Mouse (Mus musculus) heart, embryonic 13.5 days (tissue): ENCODE data around the gene Sash3. TPM values are rescaled to one million over a fixed set of nuclear protein-coding genes. Genes with fewer than 3 reads are reported as not detected.

Experiments used
- ATAC-seq: fragments of 200-750 bp; cut with Nextera tagmentation; 2 replicates; pipeline ENCODE4 v1.8.0; 2017; ENCODE audit warnings: moderate TSS enrichment; ENCODE audit not compliant: insufficient number of reproducible peaks, low FRiP score, low TSS enrichment; ENCODE audit errors: extremely low read depth
- H3K27ac ChIP-seq: fragments of 300-500 bp; sonication (generic); replicated peaks from 2 replicates; pipeline ENCODE4 v1.5.1; 2015; ENCODE audit warnings: moderate library complexity, mild to moderate bottlenecking, inconsistent platforms
- H3K27me3 ChIP-seq: fragments of 300-500 bp; sonication (generic); replicated peaks from 2 replicates; pipeline ENCODE4 v1.6.1; 2015; ENCODE audit warnings: mild to moderate bottlenecking, inconsistent platforms
- H3K36me3 ChIP-seq: fragments of 300-500 bp; sonication (generic); 2 replicates; pipeline ENCODE4 v1.6.1; 2015; ENCODE audit warnings: mild to moderate bottlenecking, inconsistent platforms
- H3K4me1 ChIP-seq: fragments of 300-500 bp; sonication (generic); 2 replicates; pipeline ENCODE4 v1.6.1; 2015; ENCODE audit warnings: inconsistent platforms
- H3K4me2 ChIP-seq: fragments of 300-500 bp; sonication (generic); 2 replicates; pipeline ENCODE4 v1.6.1; 2015; ENCODE audit warnings: inconsistent platforms, mild to moderate bottlenecking, moderate library complexity
- H3K4me3 ChIP-seq: fragments of 300-500 bp; sonication (generic); 2 replicates; pipeline ENCODE4 v1.5.1; 2015; ENCODE audit warnings: moderate library complexity, mild to moderate bottlenecking, inconsistent platforms
- H3K9ac ChIP-seq: fragments of 300-500 bp; sonication (generic); 2 replicates; pipeline ENCODE4 v1.6.1; 2015; ENCODE audit warnings: inconsistent platforms, mild to moderate bottlenecking, moderate library complexity
- H3K9me3 ChIP-seq: fragments of 300-500 bp; sonication (generic); 2 replicates; pipeline ENCODE4 v1.6.1; 2016; ENCODE audit warnings: inconsistent platforms
- WGBS: fragments of 180-500 bp; shearing (Covaris S2); methylation state at CpG from one replicate; pipeline ENCODE4 v1.1.7; 2015; ENCODE audit warnings: mixed read lengths; 5-methylcytosine and 5-hydroxymethylcytosine counted together
- polyA plus RNA-seq: library from polyadenylated mRNA; unstranded; fragments of >200 nt; fragmentation: Nextera tagmentation; extraction: Ambion mirVana; gene quantifications from 2 replicates; pipeline ENCODE4 v1.2.1, GENCODE M21; 2015

Gene Sash3
- polyA plus RNA-seq, 1 experiment from 2014 or later: 2.0 TPM

GRCm38 (mm10) chrX:48181844-48182243 lies 35.6 kb downstream of the Sash3 start:
- H3K4me1 ChIP-seq: no peaks in the 10 kb centered on the region
- H3K27ac ChIP-seq: no peak overlapping the region
- WGBS: 40% methylated on average over 6 of the region's 6 CpGs
- no peak overlapping the region for H3K4me2 ChIP-seq
- no peak overlapping the region for H3K9ac ChIP-seq
- H3K4me3 ChIP-seq: no peak overlapping the region
- H3K9me3 ChIP-seq: no peaks in the 10 kb centered on the region
- peaks cover 9% of the 10 kb centered on the region; the same call in 1 of the 2 replicates for H3K36me3 ChIP-seq
- ATAC-seq: no peak
- H3K27me3 ChIP-seq: peaks cover 3% of the 10 kb centered on the region; the same call in 1 of the 2 replicates

GRCm38 (mm10) chrX:48184703-48185102 lies 38.5 kb downstream of the Sash3 start:
- Histone ChIP-seq H3K27me3 (peaks cover 3% of the 10 kb centered on the region; the same call in 1 of the 2 replicates), H3K9ac (no peak overlapping the region), H3K36me3 (peaks cover 6% of the 10 kb centered on the region; the same call in 1 of the 2 replicates), H3K4me1 (no peaks in the 10 kb centered on the region), H3K4me2 (no peak overlapping the region), H3K9me3 (no peaks in the 10 kb centered on the region), H3K4me3 (no peak overlapping the region), H3K27ac (no peak overlapping the region)
- no peak for ATAC-seq
- 75% methylated on average over 3 of the region's 3 CpGs for WGBS

DNA sequence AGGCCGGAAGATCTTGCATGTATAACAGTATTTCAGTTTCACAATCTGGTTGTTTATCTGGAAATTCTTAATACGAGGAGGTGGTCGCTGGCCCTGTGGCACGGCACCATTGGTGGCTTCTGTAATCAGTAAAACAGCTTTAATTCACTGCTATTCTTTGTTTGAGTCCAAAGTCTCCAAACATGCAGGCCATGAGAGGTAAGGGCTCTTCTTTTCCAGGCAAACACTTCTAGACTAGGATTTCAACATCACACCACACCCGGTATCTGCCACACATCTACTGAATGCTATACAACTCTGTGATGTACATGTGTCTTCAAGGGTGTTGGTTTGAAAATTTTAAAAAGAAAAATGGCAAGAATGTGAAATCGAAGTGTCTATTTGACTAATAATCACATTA lies 45.0 kb downstream of the Sash3 start:
- H3K36me3 ChIP-seq: peaks cover 18% of the 10 kb centered on the region
- no peak overlapping the region for H3K4me3 ChIP-seq
- no peak overlapping the region for H3K27ac ChIP-seq
- H3K4me1 ChIP-seq: peaks cover 9% of the 10 kb centered on the region; the same call in 1 of the 2 replicates
- H3K4me2 ChIP-seq: no peak overlapping the region
- H3K9ac ChIP-seq: no peak overlapping the region
- no peaks in the 10 kb centered on the region for H3K27me3 ChIP-seq
- no peak for ATAC-seq
- H3K9me3 ChIP-seq: no peaks in the 10 kb centered on the region
- 90% methylated on average over 6 of the region's 6 CpGs for WGBS

DNA sequence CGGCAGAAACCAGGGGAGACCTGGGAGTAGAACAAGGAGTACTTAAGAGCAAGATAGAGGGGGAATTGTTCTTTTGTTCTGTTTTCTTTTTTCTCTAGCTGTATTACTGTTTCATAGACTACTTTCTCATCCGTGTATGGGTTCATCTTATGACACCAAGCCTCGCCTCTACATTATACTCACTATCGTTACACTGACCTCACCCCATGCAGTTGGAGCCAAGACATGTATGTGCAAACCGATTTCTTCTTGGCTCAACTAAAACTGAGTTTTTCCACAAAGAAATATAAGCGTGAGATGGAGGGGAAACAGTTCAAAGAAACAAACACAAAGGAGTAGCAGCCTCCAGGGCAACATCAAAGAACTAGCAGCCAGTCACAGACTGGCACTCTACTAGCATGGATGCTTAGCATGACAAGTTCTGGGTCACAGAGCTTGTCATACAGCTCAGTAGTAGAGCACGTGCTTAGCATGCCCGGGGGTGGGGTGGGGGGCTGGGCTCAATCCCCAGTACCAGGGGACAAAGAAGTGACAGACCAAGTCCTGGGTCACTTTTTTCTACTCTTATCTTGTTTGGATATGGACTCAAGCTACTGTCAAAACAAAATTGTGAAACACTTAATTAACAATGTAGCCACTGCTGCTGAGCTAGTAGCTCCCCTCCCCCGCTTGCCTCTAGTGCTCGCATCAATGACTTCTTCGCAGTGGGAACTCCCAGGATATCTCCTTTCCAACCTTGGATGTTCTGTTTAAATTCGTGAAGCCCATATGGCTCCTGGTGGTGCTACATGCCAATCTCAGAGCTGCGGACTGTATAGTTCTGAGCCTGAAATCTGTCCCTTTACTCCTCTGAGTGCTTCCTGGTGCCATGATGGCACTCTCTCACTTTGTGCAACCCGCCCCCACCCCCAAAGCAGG lies 47.3 kb downstream of the Sash3 start:
- Histone ChIP-seq H3K4me2 (no peak overlapping the region), H3K4me1 (peaks cover 9% of the 10 kb centered on the region; the same call in 1 of the 2 replicates), H3K4me3 (no peak overlapping the region), H3K36me3 (peaks cover 18% of the 10 kb centered on the region), H3K27ac (no peak overlapping the region), H3K27me3 (no peaks in the 10 kb centered on the region; the same call in 1 of the 2 replicates), H3K9ac (no peak overlapping the region), H3K9me3 (no peaks in the 10 kb centered on the region)
- 58% methylated on average over 14 of the region's 14 CpGs for WGBS
- no peak for ATAC-seq

- no peak overlapping the region for H3K4me2 ChIP-seq
- H3K9me3 ChIP-seq: no peaks in the 10 kb centered on the region
- H3K4me3 ChIP-seq: no peak overlapping the region
- no peaks in the 10 kb centered on the region; the same call in 1 of the 2 replicates for H3K27me3 ChIP-seq
- H3K27ac ChIP-seq: no peak overlapping the region
- no peak for ATAC-seq
- no peak overlapping the region for H3K9ac ChIP-seq
- WGBS: 78% methylated on average over 3 of the region's 3 CpGs
- peaks cover 6% of the 10 kb centered on the region; the same call in 1 of the 2 replicates for H3K36me3 ChIP-seq
- peaks cover 17% of the 10 kb centered on the region for H3K4me1 ChIP-seq
These were observed 51.6 kb downstream of the Sash3 start for GRCm38 (mm10) chrX:48197856-48198255.

- Histone ChIP-seq H3K9me3 (no peaks in the 10 kb centered on the region), H3K4me1 (peaks cover 11% of the 10 kb centered on the region), H3K9ac (no peak overlapping the region), H3K27me3 (no peaks in the 10 kb centered on the region; the same call in 1 of the 2 replicates), H3K4me2 (no peak overlapping the region), H3K36me3 (0 out of 2 replicates have a peak, but pooled peaks cover 6% of the 10 kb centered on the region), H3K4me3 (no peak overlapping the region), H3K27ac (no peak overlapping the region)
- no peak for ATAC-seq
- 65% methylated on average over 2 of the region's 2 CpGs for WGBS
These were observed 52.8 kb downstream of the Sash3 start for GRCm38 (mm10) chrX:48199026-48199425.

DNA sequence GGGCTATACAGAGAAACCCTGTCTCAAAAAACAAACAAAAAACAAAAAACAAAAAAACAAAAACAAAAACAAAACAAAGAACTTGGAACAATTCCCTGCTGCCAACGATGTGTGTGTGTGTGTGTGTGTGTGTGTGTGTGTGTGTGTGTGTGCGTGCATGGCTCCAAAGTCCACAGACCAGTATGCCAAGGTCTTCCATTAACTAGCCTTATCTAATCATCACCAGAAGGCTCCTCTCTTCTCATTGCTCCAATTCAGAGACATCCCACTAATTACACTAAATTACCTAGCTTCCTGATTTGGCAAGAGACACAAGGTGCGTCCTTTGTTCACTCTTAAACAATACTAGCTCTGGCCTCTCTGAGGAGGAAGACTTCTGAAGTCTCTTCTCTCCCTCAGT lies 54.5 kb downstream of the Sash3 start:
- Histone ChIP-seq H3K9ac (no peak overlapping the region), H3K9me3 (no peaks in the 10 kb centered on the region), H3K4me1 (peaks cover 10% of the 10 kb centered on the region), H3K27me3 (peaks cover 3% of the 10 kb centered on the region), H3K36me3 (0 out of 2 replicates have a peak, but pooled peaks cover 6% of the 10 kb centered on the region), H3K4me2 (no peak overlapping the region), H3K4me3 (no peak overlapping the region), H3K27ac (no peak overlapping the region)
- WGBS: 82% methylated on average over 3 of the region's 3 CpGs
- no peak for ATAC-seq

DNA sequence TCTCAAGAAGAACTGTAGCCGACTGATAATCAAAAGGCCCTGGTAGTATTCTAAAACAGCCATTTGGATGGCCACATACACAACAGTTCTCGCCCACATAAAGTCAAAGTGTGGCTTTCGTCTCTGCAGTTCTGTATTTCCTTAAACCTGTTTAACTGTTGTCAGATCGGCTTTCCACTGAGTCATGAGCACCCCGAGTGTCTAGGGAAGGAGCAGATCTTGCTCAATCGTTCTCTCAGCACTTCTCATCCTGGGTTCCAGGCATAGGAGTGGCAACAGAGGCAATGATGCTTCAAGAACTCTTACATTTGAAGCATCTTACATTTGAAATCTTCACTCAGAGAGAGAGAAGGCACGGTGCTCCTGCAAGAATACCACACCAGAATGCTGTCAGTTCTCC lies 55.7 kb downstream of the Sash3 start:
- no peak for ATAC-seq
- WGBS: 79% methylated on average over 7 of the region's 7 CpGs

GRCm38 (mm10) chrX:48202436-48202835 lies 56.2 kb downstream of the Sash3 start:
- H3K9ac ChIP-seq: no peak overlapping the region
- no peaks in the 10 kb centered on the region for H3K9me3 ChIP-seq
- H3K36me3 ChIP-seq: 0 out of 2 replicates have a peak, but pooled peaks cover 6% of the 10 kb centered on the region
- WGBS: 82% methylated on average over 7 of the region's 7 CpGs
- no peak overlapping the region for H3K4me3 ChIP-seq
- no peak overlapping the region for H3K4me2 ChIP-seq
- no peak for ATAC-seq
- H3K27ac ChIP-seq: no peak overlapping the region
- peaks cover 10% of the 10 kb centered on the region for H3K4me1 ChIP-seq
- peaks cover 3% of the 10 kb centered on the region for H3K27me3 ChIP-seq

More for the DNA sequence above, 55.7 kb downstream of the Sash3 start:
- H3K4me1 ChIP-seq: peaks cover 7% of the 10 kb centered on the region
- H3K27ac ChIP-seq: no peak overlapping the region
- H3K4me2 ChIP-seq: no peak overlapping the region
- 0 out of 2 replicates have a peak, but pooled peaks cover 6% of the 10 kb centered on the region for H3K36me3 ChIP-seq
- peaks cover 3% of the 10 kb centered on the region for H3K27me3 ChIP-seq
- H3K4me3 ChIP-seq: no peak overlapping the region
- H3K9ac ChIP-seq: no peak overlapping the region
- H3K9me3 ChIP-seq: no peaks in the 10 kb centered on the region

- Histone ChIP-seq H3K4me2 (no peak overlapping the region), H3K27me3 (peaks cover 3% of the 10 kb centered on the region), H3K9ac (no peak overlapping the region), H3K4me3 (no peak overlapping the region), H3K27ac (no peak overlapping the region), H3K4me1 (peaks cover 13% of the 10 kb centered on the region), H3K36me3 (0 out of 2 replicates have a peak, but pooled peaks cover 4% of the 10 kb centered on the region), H3K9me3 (no peaks in the 10 kb centered on the region)
- ATAC-seq: no peak
- WGBS: 75% methylated on average over 4 of the region's 4 CpGs
These were observed 56.8 kb downstream of the Sash3 start for GRCm38 (mm10) chrX:48202995-48203394.

DNA sequence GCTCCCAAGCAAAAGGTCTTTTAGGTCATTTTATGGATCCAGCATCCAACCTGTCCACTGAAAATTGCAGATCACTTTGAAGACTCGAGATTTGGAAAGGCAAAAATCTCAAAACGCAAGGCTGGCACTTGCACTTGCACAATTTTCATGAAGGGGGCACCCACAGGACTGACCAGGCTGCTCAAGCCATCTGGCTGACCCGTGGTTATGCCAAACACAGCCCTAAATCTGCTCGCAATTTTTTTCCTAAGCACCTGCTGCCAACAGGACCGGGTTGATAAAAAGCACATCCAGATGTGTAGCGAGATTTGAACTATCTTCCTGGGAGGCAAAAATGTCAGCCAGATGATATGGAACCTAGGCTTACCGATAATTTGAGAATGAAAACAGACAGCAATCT lies 57.5 kb downstream of the Sash3 start:
- H3K4me3 ChIP-seq: no peak overlapping the region
- no peak for ATAC-seq

More for the DNA sequence above, 57.5 kb downstream of the Sash3 start:
- H3K9ac ChIP-seq: no peak overlapping the region
- 72% methylated on average over 7 of the region's 7 CpGs for WGBS
- H3K9me3 ChIP-seq: no peaks in the 10 kb centered on the region
- no peak overlapping the region for H3K4me2 ChIP-seq
- peaks cover 3% of the 10 kb centered on the region for H3K27me3 ChIP-seq
- H3K36me3 ChIP-seq: 0 out of 2 replicates have a peak, but pooled peaks cover 4% of the 10 kb centered on the region
- no peak overlapping the region for H3K27ac ChIP-seq
- peaks cover 13% of the 10 kb centered on the region for H3K4me1 ChIP-seq
